Mouse (Mus musculus): ENCODE data around the gene Per1.

Gene Per1

GRCm38 (mm10) chr11:69099915-69100345 is 4.9 kb downstream of the Per1 start:
- DNase-seq: peak; percentile 88 to 92

- DNase-seq: peak; percentile 4 to 36
These were observed 5.8 kb downstream of the Per1 start for GRCm38 (mm10) chr11:69100639-69101360.

GRCm38 (mm10) chr11:69101604-69102402 is 6.8 kb downstream of the Per1 start:
- no peak for DNase-seq

- DNase-seq: no peak
These were observed 7.3 kb downstream of the Per1 start for GRCm38 (mm10) chr11:69102403-69102725.

- no peak for DNase-seq
These were observed 8.1 kb downstream of the Per1 start for GRCm38 (mm10) chr11:69103121-69103520.

GRCm38 (mm10) chr11:69103531-69104435 is 8.8 kb downstream of the Per1 start:
- no peak for DNase-seq

GRCm38 (mm10) chr11:69104487-69104886 is 9.5 kb downstream of the Per1 start:
- DNase-seq: no peak

- DNase-seq: no peak
These were observed 10.2 kb downstream of the Per1 start for GRCm38 (mm10) chr11:69105227-69105626.

GRCm38 (mm10) chr11:69105796-69106195 is 10.8 kb downstream of the Per1 start:
- DNase-seq: no peak

- DNase-seq: no peak
These were observed 11.3 kb downstream of the Per1 start for GRCm38 (mm10) chr11:69106299-69106698.

GRCm38 (mm10) chr11:69106842-69107241 is 11.8 kb downstream of the Per1 start:
- no peak for DNase-seq

- DNase-seq: no peak
These were observed 12.7 kb downstream of the Per1 start for GRCm38 (mm10) chr11:69107676-69108075.

- DNase-seq: no peak
These were observed 13.2 kb downstream of the Per1 start for GRCm38 (mm10) chr11:69108223-69108622.

GRCm38 (mm10) chr11:69109032-69109900 is 14.2 kb downstream of the Per1 start:
- DNase-seq: no peak

GRCm38 (mm10) chr11:69110319-69111046 is 15.5 kb downstream of the Per1 start:
- DNase-seq: peak; percentile 85 to 87

GRCm38 (mm10) chr11:69111051-69111810 is 16.2 kb downstream of the Per1 start:
- DNase-seq: no peak

- no peak for DNase-seq
These were observed 16.8 kb downstream of the Per1 start for GRCm38 (mm10) chr11:69111865-69112264.

GRCm38 (mm10) chr11:69114018-69114417 is 19.0 kb downstream of the Per1 start:
- no peak for DNase-seq

GRCm38 (mm10) chr11:69114621-69115020 is 19.6 kb downstream of the Per1 start:
- DNase-seq: no peak

- no peak for DNase-seq
These were observed 21.8 kb downstream of the Per1 start for GRCm38 (mm10) chr11:69116843-69117242.

All from thymus, postnatal 36 days (tissue).